Mouse (Mus musculus) stomach, embryonic 16.5 days (tissue): ENCODE data around the gene Ppp2ca. TPM values are rescaled to one million over a fixed set of nuclear protein-coding genes. Genes with fewer than 3 reads are reported as not detected.

Source experiments
- ATAC-seq: fragments of 200-750 bp; cut with Nextera tagmentation; 2 replicates; pipeline ENCODE4 v1.8.0; 2017; ENCODE audit warnings: moderate number of reproducible peaks, moderate TSS enrichment; ENCODE audit not compliant: insufficient read depth, low FRiP score
- H3K27ac ChIP-seq: fragments of 300-500 bp; sonication (generic); 2 replicates; pipeline ENCODE4 v1.5.1; 2014; ENCODE audit warnings: low read length
- H3K27me3 ChIP-seq: fragments of 300-500 bp; sonication (generic); 2 replicates; pipeline ENCODE4 v1.6.1; 2014; ENCODE audit warnings: low read length, control low read depth, mixed read lengths; ENCODE audit not compliant: control insufficient read depth, insufficient read depth
- H3K36me3 ChIP-seq: fragments of 300-500 bp; sonication (generic); 2 replicates; pipeline ENCODE4 v1.6.1; 2014; ENCODE audit warnings: low read length; ENCODE audit not compliant: control insufficient read depth, insufficient read depth
- H3K4me1 ChIP-seq: fragments of 300-500 bp; sonication (generic); 2 replicates; pipeline ENCODE4 v1.6.1; 2014; ENCODE audit warnings: low read length, control low read depth, mixed read lengths; ENCODE audit not compliant: control insufficient read depth, insufficient read depth
- H3K4me2 ChIP-seq: fragments of 300-500 bp; sonication (generic); 2 replicates; pipeline ENCODE4 v1.6.1; 2014; ENCODE audit warnings: low read depth, low read length, mixed read lengths
- H3K4me3 ChIP-seq: fragments of 300-500 bp; sonication (generic); replicated peaks from 2 replicates; pipeline ENCODE4 v1.5.1; 2014; ENCODE audit warnings: mild to moderate bottlenecking, low read length
- H3K9ac ChIP-seq: fragments of 300-500 bp; sonication (generic); 2 replicates; pipeline ENCODE4 v1.6.1; 2014; ENCODE audit warnings: low read length
- H3K9me3 ChIP-seq: fragments of 300-500 bp; sonication (generic); replicated peaks from 2 replicates; pipeline ENCODE4 v1.6.1; 2016; ENCODE audit warnings: low read length, control low read depth; ENCODE audit not compliant: control insufficient read depth
- WGBS: fragments of 180-500 bp; shearing (Covaris S2); extraction: QIAGEN DNeasy Blood & Tissue Kit; methylation state at CpG from one replicate; pipeline ENCODE4 v1.1.7; 2014; 5-methylcytosine and 5-hydroxymethylcytosine counted together
- polyA plus RNA-seq: library from polyadenylated mRNA; unstranded; fragments of >200 nt; fragmentation: Nextera tagmentation; extraction: Ambion mirVana; gene quantifications from 2 replicates; pipeline ENCODE4 v1.2.1, GENCODE M21; 2015

The Ppp2ca gene
- polyA plus RNA-seq, 1 experiment from 2014 or later, result 60.6 TPM

- H3K4me3 ChIP-seq, result no peak overlapping the region
- H3K4me2 ChIP-seq, result no peak overlapping the region
- H3K9me3 ChIP-seq, result no peaks in the 10 kb centered on the region
- ATAC-seq, result no peak
- no peak overlapping the region for H3K27ac ChIP-seq
- 43% methylated on average over 10 of the region's 10 CpGs for WGBS
- H3K9ac ChIP-seq, result no peak overlapping the region
- no peaks in the 10 kb centered on the region for H3K36me3 ChIP-seq
- no peaks in the 10 kb centered on the region for H3K27me3 ChIP-seq
- H3K4me1 ChIP-seq, result no peaks in the 10 kb centered on the region
Measured at GRCm38 (mm10) chr11:52071768-52072167, 26.7 kb upstream of the Ppp2ca start.

- H3K36me3 ChIP-seq, result no peaks in the 10 kb centered on the region
- H3K9me3 ChIP-seq, result no peaks in the 10 kb centered on the region
- H3K9ac ChIP-seq, result no peak overlapping the region
- 0 out of 2 replicates have a peak, but pooled peaks cover 2% of the 10 kb centered on the region for H3K4me1 ChIP-seq
- no peak for ATAC-seq
- no peak overlapping the region for H3K4me3 ChIP-seq
- 82% methylated on average over 8 of the region's 8 CpGs for WGBS
- no peak overlapping the region for H3K4me2 ChIP-seq
- no peak overlapping the region for H3K27ac ChIP-seq
- H3K27me3 ChIP-seq, result no peaks in the 10 kb centered on the region
Measured at GRCm38 (mm10) chr11:52073528-52074170, 24.8 kb upstream of the Ppp2ca start.

- Histone ChIP-seq H3K27me3 (no peaks in the 10 kb centered on the region), H3K9me3 (no peaks in the 10 kb centered on the region), H3K27ac (no peak overlapping the region), H3K36me3 (no peaks in the 10 kb centered on the region), H3K4me2 (no peak overlapping the region), H3K4me3 (no peak overlapping the region), H3K4me1 (0 out of 2 replicates have a peak, but pooled peaks cover 2% of the 10 kb centered on the region), H3K9ac (no peak overlapping the region)
- no peak for ATAC-seq
- 57% methylated on average over 14 of the region's 14 CpGs for WGBS
Measured at GRCm38 (mm10) chr11:52074626-52075470, 23.6 kb upstream of the Ppp2ca start.

- Histone ChIP-seq H3K4me3 (no peak overlapping the region), H3K36me3 (no peaks in the 10 kb centered on the region), H3K9ac (no peak overlapping the region), H3K4me2 (no peak overlapping the region), H3K4me1 (0 out of 2 replicates have a peak, but pooled peaks cover 2% of the 10 kb centered on the region), H3K27me3 (no peaks in the 10 kb centered on the region), H3K27ac (peak overlapping the region; percentile 14), H3K9me3 (no peaks in the 10 kb centered on the region)
- WGBS, result 69% methylated on average over 19 of the region's 19 CpGs
- ATAC-seq, result no peak
Measured at GRCm38 (mm10) chr11:52075794-52076633, 22.5 kb upstream of the Ppp2ca start.

- Histone ChIP-seq H3K27ac (peak overlapping the region; percentile 69), H3K4me1 (0 out of 2 replicates have a peak, but pooled peaks cover 2% of the 10 kb centered on the region), H3K4me2 (no peak overlapping the region), H3K9me3 (no peaks in the 10 kb centered on the region), H3K36me3 (no peaks in the 10 kb centered on the region), H3K9ac (no peak overlapping the region), H3K27me3 (no peaks in the 10 kb centered on the region), H3K4me3 (no peak overlapping the region)
- 77% methylated on average over 6 of the region's 6 CpGs for WGBS
- no peak for ATAC-seq
Measured at GRCm38 (mm10) chr11:52076742-52077352, 21.6 kb upstream of the Ppp2ca start.

GRCm38 (mm10) chr11:52077939-52078338 lies 20.5 kb upstream of the Ppp2ca start:
- H3K27ac ChIP-seq, result peak overlapping the region; percentile 69
- no peak overlapping the region for H3K9ac ChIP-seq
- no peak for ATAC-seq
- no peak overlapping the region for H3K4me3 ChIP-seq
- no peaks in the 10 kb centered on the region for H3K27me3 ChIP-seq
- no peaks in the 10 kb centered on the region for H3K9me3 ChIP-seq
- no peaks in the 10 kb centered on the region for H3K36me3 ChIP-seq
- H3K4me1 ChIP-seq, result 0 out of 2 replicates have a peak, but pooled peaks cover 2% of the 10 kb centered on the region
- no peak overlapping the region for H3K4me2 ChIP-seq
- 65% methylated on average over 4 of the region's 4 CpGs for WGBS

GRCm38 (mm10) chr11:52079978-52080377 lies 18.5 kb upstream of the Ppp2ca start:
- no peak overlapping the region for H3K9ac ChIP-seq
- H3K4me1 ChIP-seq, result 0 out of 2 replicates have a peak, but pooled peaks cover 2% of the 10 kb centered on the region
- H3K4me3 ChIP-seq, result no peak overlapping the region
- ATAC-seq, result peak; percentile 86
- no peaks in the 10 kb centered on the region for H3K9me3 ChIP-seq
- 19% methylated on average over 5 of the region's 5 CpGs for WGBS
- H3K27ac ChIP-seq, result peak overlapping the region; percentile 67; the same call in 1 of the 2 replicates
- no peaks in the 10 kb centered on the region for H3K36me3 ChIP-seq
- no peak overlapping the region for H3K4me2 ChIP-seq
- H3K27me3 ChIP-seq, result no peaks in the 10 kb centered on the region

- Histone ChIP-seq H3K9me3 (no peaks in the 10 kb centered on the region), H3K4me1 (0 out of 2 replicates have a peak, but pooled peaks cover 2% of the 10 kb centered on the region), H3K27me3 (no peaks in the 10 kb centered on the region), H3K4me3 (no peak overlapping the region), H3K36me3 (no peaks in the 10 kb centered on the region), H3K4me2 (no peak overlapping the region), H3K9ac (no peak overlapping the region), H3K27ac (peak overlapping the region; percentile 67; the same call in 1 of the 2 replicates)
- 82% methylated on average over 2 of the region's 2 CpGs for WGBS
- ATAC-seq, result no peak
Measured at GRCm38 (mm10) chr11:52080656-52081055, 17.8 kb upstream of the Ppp2ca start.
